Mouse (Mus musculus) forebrain, embryonic 14.5 days (tissue): ENCODE data around the gene Olfr1419. TPM values are rescaled to one million over a fixed set of nuclear protein-coding genes. Genes with fewer than 3 reads are reported as not detected.
"Not testable (repeated sequence)": the region's sequence is repeated elsewhere in the genome, so short reads cannot be mapped to it uniquely, and the experiment has no call there.

ENCODE experiments used
- ATAC-seq: fragments of 200-750 bp; cut with Nextera tagmentation; 2 replicates; pipeline ENCODE4 v1.8.0; 2017; ENCODE audit warnings: mild to moderate bottlenecking, moderate library complexity
- DNase-seq: peaks from one replicate; pipeline ENCODE4 v3.0.0-alpha.2; 2015; ENCODE audit warnings: low spot score
- H3K27ac ChIP-seq: fragments of 300-500 bp; sonication (generic); 2 replicates; pipeline ENCODE4 v1.5.1; 2014; ENCODE audit warnings: low read depth, mild to moderate bottlenecking, control low read depth, low read length, moderate library complexity
- H3K27me3 ChIP-seq: fragments of 300-500 bp; sonication (generic); replicated peaks from 2 replicates; pipeline ENCODE4 v1.6.1; 2014; ENCODE audit warnings: low read length, control low read depth, mixed read lengths; ENCODE audit not compliant: control insufficient read depth, insufficient read depth
- H3K36me3 ChIP-seq: fragments of 300-500 bp; sonication (generic); 2 replicates; pipeline ENCODE4 v1.6.1; 2014; ENCODE audit warnings: low read length, control low read depth; ENCODE audit not compliant: control insufficient read depth, insufficient read depth
- H3K4me1 ChIP-seq: fragments of 300-500 bp; sonication (generic); 2 replicates; pipeline ENCODE4 v1.6.1; 2014; ENCODE audit warnings: antibody characterized with exemption, low read length, control low read depth; ENCODE audit not compliant: control insufficient read depth, insufficient read depth
- H3K4me2 ChIP-seq: fragments of 300-500 bp; sonication (generic); 2 replicates; pipeline ENCODE4 v1.6.1; 2014; ENCODE audit warnings: mild to moderate bottlenecking, control low read depth, low read length
- H3K4me3 ChIP-seq: fragments of 300-500 bp; sonication (generic); 2 replicates; pipeline ENCODE4 v1.5.1; 2014; ENCODE audit warnings: low read depth, low read length, control low read depth
- H3K9ac ChIP-seq: fragments of 300-500 bp; sonication (generic); 2 replicates; pipeline ENCODE4 v1.6.1; 2014; ENCODE audit warnings: mild to moderate bottlenecking, low read length, control low read depth, moderate library complexity
- H3K9me3 ChIP-seq: fragments of 300-500 bp; sonication (generic); replicated peaks from 2 replicates; pipeline ENCODE4 v1.6.1; 2016; ENCODE audit warnings: low read length, control low read depth, mixed read lengths; ENCODE audit not compliant: control insufficient read depth
- whole genome bisulfite sequencing: fragments of 180-500 bp; shearing (Covaris S2); extraction: QIAGEN DNeasy Blood & Tissue Kit; methylation state at CpG from one replicate; pipeline ENCODE4 v1.1.7; 2014; 5-methylcytosine and 5-hydroxymethylcytosine counted together
- polyA plus RNA-seq: library from polyadenylated mRNA; unstranded; fragments of >200 nt; fragmentation: Nextera tagmentation; extraction: Ambion mirVana; gene quantifications from 2 replicates; pipeline ENCODE4 v1.2.1, GENCODE M21; 2014

The Olfr1419 gene
- polyA plus RNA-seq, 1 experiment from 2014 or later, result not detected

DNA sequence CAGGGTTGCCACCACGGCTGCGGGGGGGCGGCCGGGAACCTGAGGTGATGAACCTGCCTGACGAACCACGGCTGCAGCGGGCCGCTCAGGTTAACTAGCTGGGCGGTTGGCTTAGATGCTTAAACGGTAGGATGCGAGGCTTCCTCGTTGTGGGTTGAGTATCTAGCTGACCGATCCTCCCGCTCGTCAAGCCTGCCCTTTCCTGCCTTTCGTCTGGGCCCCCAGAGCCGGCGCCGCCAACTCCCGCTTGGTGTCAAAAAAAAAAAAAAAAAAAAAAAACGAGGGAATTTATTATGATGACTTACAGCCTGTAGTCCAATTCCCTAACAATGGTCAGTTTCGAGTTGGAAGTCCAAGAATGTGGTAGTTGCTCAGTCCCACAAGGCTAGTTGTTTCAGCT, 3.5 kb upstream of the Olfr1419 start:
- 77% methylated on average over 22 of the region's 22 CpGs for WGBS
- not testable (repeated sequence) for H3K4me2 ChIP-seq, H3K27ac ChIP-seq, H3K4me1 ChIP-seq, H3K4me3 ChIP-seq, ATAC-seq, DNase-seq, H3K36me3 ChIP-seq, H3K9me3 ChIP-seq, H3K9ac ChIP-seq, H3K27me3 ChIP-seq

DNA sequence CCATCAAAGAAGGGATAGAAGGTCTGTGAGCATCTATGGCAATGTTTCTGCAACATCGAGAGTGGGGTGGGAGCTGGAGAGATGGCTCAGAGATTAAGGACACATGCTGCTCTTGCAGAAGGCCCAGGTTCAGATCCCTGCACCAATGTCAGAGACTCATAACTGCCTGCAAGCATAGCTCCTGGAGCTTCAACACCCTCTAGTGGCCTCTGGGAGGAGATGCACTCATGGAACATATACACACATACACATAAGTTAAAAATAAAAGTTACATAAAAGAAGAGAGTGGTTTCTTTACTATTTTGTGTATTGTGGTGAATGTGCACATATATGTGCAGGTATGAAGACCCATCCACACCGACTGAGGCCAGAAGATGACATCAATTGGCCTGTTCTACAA, 7.1 kb downstream of the Olfr1419 start:
- no peak overlapping the region for H3K9ac ChIP-seq
- no peaks in the 10 kb centered on the region for H3K27me3 ChIP-seq
- H3K4me1 ChIP-seq, result no peaks in the 10 kb centered on the region
- WGBS, result 85% methylated on average over 2 of the region's 2 CpGs
- H3K27ac ChIP-seq, result no peak overlapping the region
- H3K4me2 ChIP-seq, result no peak overlapping the region
- DNase-seq (no peak), ATAC-seq (no peak)
- no peaks in the 10 kb centered on the region for H3K36me3 ChIP-seq
- no peak overlapping the region for H3K4me3 ChIP-seq
- no peaks in the 10 kb centered on the region; the same call in 1 of the 2 replicates for H3K9me3 ChIP-seq

DNA sequence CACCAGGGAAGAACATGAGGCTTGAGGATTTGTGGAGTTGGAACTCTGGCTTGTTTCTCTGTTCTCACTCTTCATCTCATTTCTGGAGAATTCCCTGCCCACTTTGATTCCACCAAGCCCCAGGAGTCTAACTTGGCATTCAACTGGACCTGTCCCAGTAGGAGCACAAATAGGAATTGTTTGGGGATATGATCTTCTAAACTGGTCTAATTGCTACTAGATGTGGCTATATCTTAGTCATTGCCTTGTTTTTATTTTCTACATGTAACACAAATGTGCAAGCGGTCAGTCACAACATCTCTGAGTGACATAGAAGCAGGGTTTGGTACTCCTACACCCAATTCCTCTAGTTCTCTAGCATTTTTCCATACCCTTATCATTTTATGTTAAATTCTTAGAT, 13.9 kb downstream of the Olfr1419 start, which contains the start of gene Olfr1418:
Gene Olfr1418, minus strand, starts transcription at position 101 of the 400 bp plus-strand sequence.
- no peaks in the 10 kb centered on the region for H3K27me3 ChIP-seq
- H3K4me3 ChIP-seq, result no peak within 1 kb of the TSS
- H3K36me3 ChIP-seq, result no peaks in the 10 kb centered on the region
- WGBS, result 95% methylated on average over 1 of the region's 1 CpGs
- H3K4me2 ChIP-seq, result no peak within 1 kb of the TSS
- no peaks in the 10 kb centered on the region for H3K4me1 ChIP-seq
- no peak for ATAC-seq
- no peak within 1 kb of the TSS for H3K27ac ChIP-seq
- DNase-seq, result no peak
- no peaks in the 10 kb centered on the region; the same call in 1 of the 2 replicates for H3K9me3 ChIP-seq
- no peak within 1 kb of the TSS for H3K9ac ChIP-seq

DNA sequence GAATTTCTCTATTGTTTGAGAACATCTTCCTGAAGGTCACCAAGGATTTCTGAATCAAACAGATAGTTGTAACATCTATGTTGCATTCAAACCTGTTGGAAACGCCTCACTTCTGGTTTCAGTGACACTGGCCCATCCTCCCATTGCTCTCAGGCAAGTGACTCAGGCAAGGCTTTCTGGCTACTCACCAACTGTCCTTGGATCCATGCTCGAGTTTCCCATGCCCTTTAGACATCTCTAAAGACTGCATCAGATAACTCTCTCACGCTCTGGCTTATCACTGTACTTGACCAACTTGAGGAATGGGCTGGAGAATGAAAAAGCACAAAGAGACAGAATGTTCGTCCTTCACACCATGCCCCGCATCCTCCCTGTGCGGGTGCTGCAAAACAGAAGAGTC, 18.4 kb downstream of the Olfr1419 start:
- WGBS, result 82% methylated on average over 6 of the region's 6 CpGs
- Histone ChIP-seq H3K27me3 (no peaks in the 10 kb centered on the region), H3K4me1 (no peaks in the 10 kb centered on the region), H3K9me3 (no peaks in the 10 kb centered on the region), H3K27ac (no peak overlapping the region), H3K4me3 (no peak overlapping the region), H3K4me2 (no peak overlapping the region), H3K36me3 (no peaks in the 10 kb centered on the region), H3K9ac (no peak overlapping the region)
- DNase-seq (no peak), ATAC-seq (no peak)

DNA sequence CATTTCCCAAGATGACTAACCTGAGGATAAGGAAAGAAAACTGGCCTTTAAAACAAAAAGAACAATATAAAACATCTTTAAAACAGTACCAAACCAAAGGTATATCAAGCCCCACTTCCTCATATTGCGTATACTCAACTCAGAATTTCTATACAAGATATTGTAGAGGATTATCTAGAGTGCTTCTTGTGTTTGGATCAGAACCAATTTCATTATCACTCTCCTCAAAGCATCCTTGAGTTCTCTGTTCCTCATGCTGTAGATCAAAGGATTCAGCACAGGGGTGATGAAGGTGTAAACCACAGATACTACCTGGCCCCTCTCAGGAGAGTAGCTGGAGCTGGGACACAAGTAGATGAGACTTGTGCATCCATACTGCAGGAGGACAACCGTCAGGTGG, 20.1 kb downstream of the Olfr1419 start:
- Histone ChIP-seq H3K4me2 (no peak overlapping the region), H3K9ac (no peak overlapping the region), H3K4me3 (no peak overlapping the region), H3K36me3 (no peaks in the 10 kb centered on the region), H3K4me1 (no peaks in the 10 kb centered on the region), H3K27me3 (no peaks in the 10 kb centered on the region), H3K9me3 (no peaks in the 10 kb centered on the region), H3K27ac (no peak overlapping the region)
- 91% methylated on average over 2 of the region's 2 CpGs for WGBS
- no peak for ATAC-seq
- DNase-seq, result no peak

DNA sequence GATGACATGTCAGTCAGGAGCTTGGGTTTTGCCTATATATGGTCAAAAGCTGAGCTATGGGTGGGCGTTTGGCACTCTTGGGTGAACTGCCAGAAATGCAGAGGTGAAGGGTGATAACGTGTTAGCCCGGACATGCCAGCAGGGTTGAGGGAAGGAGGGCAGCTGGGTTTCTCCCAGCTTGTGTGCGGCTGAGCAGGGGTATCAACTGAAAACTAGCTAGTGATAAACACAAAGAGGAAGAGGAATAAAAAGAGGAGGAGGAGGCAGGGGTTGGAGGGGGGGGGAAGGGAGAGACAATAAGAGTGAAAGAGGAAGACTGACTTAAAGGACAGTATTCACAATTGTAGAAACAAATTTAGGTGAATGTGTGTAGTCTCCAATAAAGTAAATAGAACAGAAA, 22.3 kb downstream of the Olfr1419 start:
- DNase-seq (no peak), ATAC-seq (no peak)
- no peak overlapping the region for H3K4me3 ChIP-seq
- H3K9me3 ChIP-seq, result no peaks in the 10 kb centered on the region
- H3K4me1 ChIP-seq, result no peaks in the 10 kb centered on the region
- 72% methylated on average over 4 of the region's 4 CpGs for WGBS
- no peak overlapping the region for H3K4me2 ChIP-seq
- H3K9ac ChIP-seq, result no peak overlapping the region
- no peaks in the 10 kb centered on the region for H3K36me3 ChIP-seq
- H3K27me3 ChIP-seq, result no peaks in the 10 kb centered on the region
- H3K27ac ChIP-seq, result no peak overlapping the region

DNA sequence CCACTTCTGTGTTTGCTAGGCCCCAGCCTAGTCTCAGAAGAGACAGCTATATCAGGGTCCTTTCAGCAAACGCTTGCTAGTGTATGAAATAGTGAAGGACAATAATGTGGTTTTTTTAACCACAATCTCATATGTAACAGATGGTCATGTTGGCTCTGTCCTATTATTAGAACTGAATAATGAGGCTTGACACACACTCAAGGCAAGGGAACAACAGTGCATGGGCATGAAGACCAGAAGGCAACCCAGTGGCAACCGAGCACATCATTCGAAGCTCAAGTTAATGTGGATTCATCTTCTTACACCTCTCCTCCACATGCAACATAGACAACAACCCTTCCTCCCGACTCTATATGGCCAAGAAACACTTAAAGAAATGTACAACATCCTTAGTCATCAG, 28.6 kb downstream of the Olfr1419 start:
- no peaks in the 10 kb centered on the region for H3K9me3 ChIP-seq
- ATAC-seq (no peak), DNase-seq (no peak)
- H3K4me3 ChIP-seq, result no peak overlapping the region
- no peak overlapping the region for H3K9ac ChIP-seq
- H3K27me3 ChIP-seq, result no peaks in the 10 kb centered on the region
- WGBS, result 84% methylated on average over 4 of the region's 4 CpGs
- no peaks in the 10 kb centered on the region for H3K4me1 ChIP-seq
- no peak overlapping the region for H3K4me2 ChIP-seq
- H3K36me3 ChIP-seq, result no peaks in the 10 kb centered on the region
- no peak overlapping the region for H3K27ac ChIP-seq

DNA sequence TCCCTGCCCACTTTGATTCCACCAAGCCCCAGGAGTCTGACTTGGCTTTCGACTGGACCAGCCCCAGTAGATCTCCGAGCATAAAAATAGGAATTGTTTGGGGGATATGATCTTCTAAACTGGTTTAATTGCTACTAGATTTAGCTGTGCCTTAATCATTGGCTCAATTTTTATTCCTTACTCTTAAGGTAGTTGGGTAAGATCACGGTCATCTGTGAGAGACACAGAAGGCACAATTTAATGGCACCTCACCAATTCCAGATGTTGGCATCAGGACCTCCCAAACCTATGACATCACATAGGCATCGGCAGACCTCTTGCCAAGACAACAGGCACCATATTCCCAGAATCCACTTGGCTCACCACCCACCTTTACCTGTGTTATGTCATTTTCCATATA, 35.8 kb downstream of the Olfr1419 start, which contains the start of gene Olfr1417:
Gene Olfr1417, minus strand, starts transcription at position 101 of the 400 bp plus-strand sequence.
- no peak within 1 kb of the TSS for H3K4me3 ChIP-seq
- no peak within 1 kb of the TSS for H3K27ac ChIP-seq
- H3K9me3 ChIP-seq, result no peaks in the 10 kb centered on the region
- ATAC-seq (no peak), DNase-seq (no peak)
- no peaks in the 10 kb centered on the region for H3K36me3 ChIP-seq
- 88% methylated on average over 4 of the region's 4 CpGs for WGBS
- no peak within 1 kb of the TSS for H3K9ac ChIP-seq
- H3K27me3 ChIP-seq, result no peaks in the 10 kb centered on the region
- no peak within 1 kb of the TSS for H3K4me2 ChIP-seq
- no peaks in the 10 kb centered on the region for H3K4me1 ChIP-seq

DNA sequence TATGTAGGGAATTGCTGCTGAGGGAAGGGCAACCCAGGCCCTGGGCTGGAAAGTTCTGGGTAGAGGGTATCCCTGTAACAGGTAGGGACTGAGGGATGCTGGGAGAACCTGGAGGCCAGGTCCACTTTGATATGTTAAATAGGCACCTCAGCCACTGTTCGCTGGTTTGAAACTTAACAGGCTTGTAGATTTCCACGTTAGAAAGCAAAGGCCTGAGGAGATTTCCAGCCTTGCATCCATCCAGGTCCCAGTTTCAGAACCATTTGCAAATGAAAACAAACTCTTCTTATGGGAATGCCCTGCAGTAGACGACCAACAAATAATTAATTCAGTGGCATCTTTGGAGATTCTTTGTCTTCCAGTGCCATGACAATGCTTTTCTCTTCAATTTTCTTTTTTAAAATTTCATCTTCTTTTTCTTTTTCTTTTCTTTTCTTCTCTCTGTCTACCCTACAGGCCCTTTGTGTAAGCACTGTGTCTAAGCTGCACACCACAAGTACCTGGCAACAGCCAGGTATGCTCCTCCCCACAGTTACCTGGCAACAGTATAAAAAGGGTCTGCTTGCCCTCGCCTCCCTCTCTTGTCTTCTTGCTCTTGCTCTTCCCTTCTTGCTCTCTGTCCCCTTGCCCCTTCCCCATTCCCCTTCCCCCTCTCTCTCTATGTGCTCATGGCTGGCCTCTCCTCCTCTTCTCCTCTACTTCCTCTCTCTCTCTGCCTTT, 51.4 kb downstream of the Olfr1419 start:
- Histone ChIP-seq H3K9me3 (no peaks in the 10 kb centered on the region), H3K27me3 (peaks cover 15% of the 10 kb centered on the region), H3K4me1 (0 out of 2 replicates have a peak, but pooled peaks cover 8% of the 10 kb centered on the region), H3K27ac (no peak overlapping the region), H3K4me2 (no peak overlapping the region), H3K9ac (no peak overlapping the region), H3K36me3 (no peaks in the 10 kb centered on the region), H3K4me3 (no peak overlapping the region)
- DNase-seq, result no peak
- no peak for ATAC-seq
- WGBS, result 20% methylated on average over 4 of the region's 4 CpGs
